Mouse (Mus musculus) spleen, adult 2 months (tissue): ENCODE results near the gene Asnsd1.
"Not testable (repeated sequence)": the region's sequence is repeated elsewhere in the genome, so short reads cannot be mapped to it uniquely, and the experiment has no call there.

Experiments used
- CTCF ChIP-seq: fragments of 200-500 bp; IDR thresholded peaks from 2 replicates; pipeline ENCODE4 v1.5.1; 2011; ENCODE audit warnings: mild to moderate bottlenecking, inconsistent platforms; ENCODE audit not compliant: insufficient read depth, insufficient read length, insufficient replicate concordance; ENCODE audit errors: extremely low read depth
- POLR2A ChIP-seq: fragments of 200-500 bp; IDR thresholded peaks from 2 replicates; pipeline ENCODE4 v1.6.1; 2011; ENCODE audit warnings: low read depth, low read length, inconsistent platforms

DNA sequence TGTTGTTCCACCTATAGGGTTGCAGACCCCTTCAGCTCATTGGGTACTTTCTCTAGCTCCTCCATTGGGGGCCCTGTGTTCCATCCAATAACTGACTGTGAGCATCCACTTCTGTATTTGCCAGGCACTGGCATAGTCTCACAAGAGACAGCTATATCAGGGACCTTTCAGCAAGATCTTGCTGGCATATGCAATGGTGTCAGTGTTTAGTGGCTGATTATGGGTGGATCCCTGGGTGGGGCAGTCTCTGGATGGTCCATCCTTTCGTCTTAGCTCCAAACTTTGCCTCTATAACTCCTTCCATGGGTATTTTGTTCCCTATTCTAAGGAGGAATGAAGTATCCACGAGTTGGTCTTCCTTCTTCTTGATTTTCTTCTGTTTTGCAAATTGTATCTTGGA is 15.1 kb downstream of the Asnsd1 start:
- TF ChIP-seq POLR2A, CTCF: not testable (repeated sequence)
